Mouse (Mus musculus): ENCODE measurements around the gene Fam3a.
A peak's percentile ranks its signal among the peaks of the same experiment; 100 is the strongest.
"Not testable (repeated sequence)": the region's sequence is repeated elsewhere in the genome, so short reads cannot be mapped to it uniquely, and the experiment has no call there.

The Fam3a gene

GRCm38 (mm10) chrX:74392535-74393443 lies at the start of gene Fam3a, which contains the start of gene Ikbkg:
Gene Fam3a, minus strand, starts transcription at chrX:74393272.
Gene Ikbkg, plus strand, starts transcription at chrX:74393290.
- peak; percentile 94 for DNase-seq (ENCODE audit: extremely low read depth, low read depth)

- peak; percentile 88 for DNase-seq (ENCODE audit: extremely low read depth, low read depth)
These were observed 36.3 kb upstream of the Fam3a start for GRCm38 (mm10) chrX:74429290-74429821.

- peak; percentile 84 for DNase-seq (ENCODE audit: extremely low read depth, low read depth)
These were observed 35.8 kb upstream of the Fam3a start, which contains the start of gene G6pdx for GRCm38 (mm10) chrX:74428826-74429276. Gene G6pdx, minus strand, starts transcription at chrX:74429194.

- no peak for DNase-seq (ENCODE audit: extremely low read depth, low read depth)
These were observed 35.2 kb upstream of the Fam3a start for GRCm38 (mm10) chrX:74428146-74428825.

- no peak for DNase-seq (ENCODE audit: extremely low read depth, low read depth)
These were observed 34.0 kb upstream of the Fam3a start for GRCm38 (mm10) chrX:74427116-74427515.

GRCm38 (mm10) chrX:74426256-74426655 lies 33.2 kb upstream of the Fam3a start:
- peak; percentile 42 for DNase-seq (ENCODE audit: extremely low read depth, low read depth)

- peak; percentile 82 for DNase-seq (ENCODE audit: extremely low read depth, low read depth)
These were observed 32.1 kb upstream of the Fam3a start for GRCm38 (mm10) chrX:74425195-74425594.

GRCm38 (mm10) chrX:74424443-74424842 lies 31.4 kb upstream of the Fam3a start:
- DNase-seq (ENCODE audit: extremely low read depth, low read depth) = no peak

- peak; percentile 58 for DNase-seq (ENCODE audit: extremely low read depth, low read depth)
These were observed 20.3 kb upstream of the Fam3a start for GRCm38 (mm10) chrX:74413377-74413776.

- DNase-seq (ENCODE audit: extremely low read depth, low read depth) = no peak
These were observed 15.3 kb upstream of the Fam3a start for GRCm38 (mm10) chrX:74408340-74408739.

GRCm38 (mm10) chrX:74400136-74400535 lies 7.1 kb upstream of the Fam3a start:
- no peak for DNase-seq (ENCODE audit: extremely low read depth, low read depth)

GRCm38 (mm10) chrX:74388153-74388552 lies 4.9 kb downstream of the Fam3a start:
- DNase-seq (ENCODE audit: extremely low read depth, low read depth) = peak; percentile 59

GRCm38 (mm10) chrX:74384451-74384850 lies 8.6 kb downstream of the Fam3a start:
- DNase-seq (ENCODE audit: extremely low read depth, low read depth) = no peak

- DNase-seq (ENCODE audit: extremely low read depth, low read depth) = peak; percentile 96
These were observed 20.1 kb downstream of the Fam3a start, which contains the start of the genes Ubl4a and Slc10a3 for GRCm38 (mm10) chrX:74372888-74373549. Gene Ubl4a, minus strand, starts transcription at chrX:74373218. Gene Slc10a3, minus strand, starts transcription at chrX:74373349.

- DNase-seq (ENCODE audit: extremely low read depth, low read depth) = peak; percentile 57
These were observed 24.7 kb downstream of the Fam3a start for GRCm38 (mm10) chrX:74368209-74368909.

- DNase-seq (ENCODE audit: extremely low read depth, low read depth) = no peak
These were observed 25.6 kb downstream of the Fam3a start for GRCm38 (mm10) chrX:74367512-74367911.

- no peak for DNase-seq (ENCODE audit: extremely low read depth, low read depth)
These were observed 33.9 kb downstream of the Fam3a start for GRCm38 (mm10) chrX:74359171-74359570.

GRCm38 (mm10) chrX:74357069-74357468 lies 36.0 kb downstream of the Fam3a start:
- not testable (repeated sequence) for DNase-seq (ENCODE audit: extremely low read depth, low read depth)

GRCm38 (mm10) chrX:74353467-74353770 lies 39.7 kb downstream of the Fam3a start, which contains the start of gene Lage3:
Gene Lage3, minus strand, starts transcription at chrX:74353618.
- no peak for DNase-seq (ENCODE audit: extremely low read depth, low read depth)

GRCm38 (mm10) chrX:74352645-74353466 lies 40.2 kb downstream of the Fam3a start:
- DNase-seq (ENCODE audit: extremely low read depth, low read depth) = no peak
